Mouse (Mus musculus) hematopoietic stem cell, adult 5-6 weeks (primary cell): ENCODE data around the gene Nagpa. TPM values are rescaled to one million over a fixed set of nuclear protein-coding genes. Genes with fewer than 3 reads are reported as not detected.
A peak's percentile ranks its signal among the peaks of the same experiment; 100 is the strongest.
"Not testable (repeated sequence)": the region's sequence is repeated elsewhere in the genome, so short reads cannot be mapped to it uniquely, and the experiment has no call there.

Source experiments
- ATAC-seq, 2 experiments: fragments of 125-278 bp in 1 of 2; replicated peaks in 1 of 2; 2 replicates each; pipeline ENCODE4 v1.8.0; 2016 to 2017; ENCODE audit warnings: inconsistent platforms in 2 of 2, mild to moderate bottlenecking in 2 of 2, moderate number of reproducible peaks in 2 of 2, low read depth in 1 of 2, moderate TSS enrichment in 1 of 2; ENCODE audit not compliant: low FRiP score in 2 of 2, poor library complexity in 2 of 2, severe bottlenecking in 2 of 2, insufficient read depth in 1 of 2, low TSS enrichment in 1 of 2
- total RNA-seq: library from RNA; stranded (forward); fragments of 172-1452, 232-1000 nt; gene quantifications from 2 replicates; pipeline ENCODE4 v1.2.3, GENCODE M21; 2017

The Nagpa gene
- total RNA-seq, result 25.4 and 37.1 TPM in 2 replicates

DNA sequence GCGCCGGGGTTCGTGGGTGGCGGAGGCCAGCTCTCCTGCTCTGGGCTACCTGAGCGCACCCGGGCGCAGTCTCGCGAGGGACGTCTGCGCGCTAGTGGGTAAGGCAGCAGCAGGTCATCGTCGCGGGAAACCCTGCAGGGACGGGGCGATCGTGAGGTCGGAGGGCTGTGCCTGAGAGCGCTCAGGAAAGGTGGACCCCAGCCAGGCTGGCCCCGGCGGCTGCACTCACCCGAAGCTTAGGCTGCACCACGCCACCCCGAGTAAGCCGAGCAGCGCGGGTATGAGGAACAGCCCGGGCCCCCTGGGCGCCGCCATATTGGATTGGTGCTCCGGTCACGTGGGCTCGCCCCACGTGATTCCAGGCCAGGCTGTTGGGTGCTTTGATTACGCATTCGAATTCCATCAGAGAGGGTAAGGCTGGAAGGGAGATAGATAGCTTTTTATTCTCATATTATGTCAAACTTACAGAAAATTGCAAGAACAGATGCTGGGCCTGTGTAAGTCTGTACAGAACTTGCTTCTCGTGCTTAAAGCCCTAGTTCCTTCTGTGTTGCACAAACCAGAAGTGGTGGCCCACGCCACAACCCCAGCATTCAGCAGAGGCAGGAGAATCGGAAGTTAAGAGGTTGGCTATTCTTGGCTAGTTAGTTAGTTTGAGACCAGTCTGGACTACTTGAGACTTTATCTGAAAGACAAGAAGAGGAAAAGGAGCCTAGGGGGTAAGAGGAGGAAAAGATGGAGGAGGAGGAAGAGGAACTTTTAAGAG lies at the start of gene Nagpa:
TSS of gene Nagpa (minus strand) at position 345 of the 766 bp plus-strand sequence.
- peak; percentile 77 to 80 for ATAC-seq

- no peak for ATAC-seq
Observed at GRCm38 (mm10) chr16:5252260-5252659, 48.4 kb upstream of the Nagpa start.

- no peak for ATAC-seq
Observed at GRCm38 (mm10) chr16:5250891-5251290, 47.1 kb upstream of the Nagpa start.

GRCm38 (mm10) chr16:5244411-5244810 lies 40.6 kb upstream of the Nagpa start:
- ATAC-seq, result peak; percentile 80

GRCm38 (mm10) chr16:5242882-5243281 lies 39.1 kb upstream of the Nagpa start:
- ATAC-seq, result no peak

GRCm38 (mm10) chr16:5242355-5242754 lies 38.5 kb upstream of the Nagpa start:
- no peak for ATAC-seq

DNA sequence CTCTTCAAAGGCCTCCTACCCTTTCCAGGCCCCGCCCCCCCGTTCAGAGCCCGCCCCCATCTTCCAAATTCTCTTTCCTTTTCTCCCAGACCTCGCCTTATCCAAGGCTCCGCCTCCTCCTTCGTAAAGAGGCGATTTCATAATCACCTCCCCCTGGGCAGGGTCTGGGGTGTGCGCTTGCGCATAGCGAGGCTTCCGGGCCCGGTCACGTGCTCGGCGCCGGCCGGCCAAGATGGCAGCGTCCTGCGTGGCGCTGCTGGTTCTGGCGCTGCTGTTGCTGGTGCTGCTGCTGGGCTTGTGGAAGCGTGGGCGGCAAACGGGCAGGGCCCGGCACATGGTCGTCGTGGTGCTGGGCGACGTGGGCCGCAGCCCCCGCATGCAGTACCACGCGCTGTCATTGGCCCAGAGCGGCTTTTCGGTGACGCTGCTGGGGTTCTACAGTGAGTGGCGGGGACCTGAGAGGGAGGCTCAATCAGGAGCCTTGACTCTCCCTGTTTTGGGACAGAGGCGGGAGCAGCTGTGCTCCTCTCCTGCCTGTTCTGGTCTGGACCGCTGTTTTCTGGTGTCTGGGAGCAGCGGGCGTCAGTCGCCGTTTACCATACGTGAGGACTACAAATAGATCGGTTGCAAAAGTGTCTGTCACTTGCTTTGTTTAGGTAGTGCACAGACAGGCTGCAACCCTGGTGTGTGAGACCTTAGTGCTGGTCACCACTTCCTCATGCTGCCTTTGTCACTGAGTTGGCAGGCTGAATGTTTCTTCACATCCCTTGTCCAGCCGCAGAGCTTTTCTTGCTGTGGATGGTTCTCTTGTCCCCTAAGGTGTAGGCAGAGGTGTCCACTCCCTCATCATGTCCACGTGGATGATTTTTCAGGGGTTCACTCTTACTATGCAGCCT lies 29.9 kb upstream of the Nagpa start, which contains the start of gene Alg1:
TSS of gene Alg1 (plus strand) at position 204 of the 896 bp plus-strand sequence.
- ATAC-seq, result peak; percentile 89 to 93

GRCm38 (mm10) chr16:5232982-5233381 lies 29.2 kb upstream of the Nagpa start:
- no peak for ATAC-seq

DNA sequence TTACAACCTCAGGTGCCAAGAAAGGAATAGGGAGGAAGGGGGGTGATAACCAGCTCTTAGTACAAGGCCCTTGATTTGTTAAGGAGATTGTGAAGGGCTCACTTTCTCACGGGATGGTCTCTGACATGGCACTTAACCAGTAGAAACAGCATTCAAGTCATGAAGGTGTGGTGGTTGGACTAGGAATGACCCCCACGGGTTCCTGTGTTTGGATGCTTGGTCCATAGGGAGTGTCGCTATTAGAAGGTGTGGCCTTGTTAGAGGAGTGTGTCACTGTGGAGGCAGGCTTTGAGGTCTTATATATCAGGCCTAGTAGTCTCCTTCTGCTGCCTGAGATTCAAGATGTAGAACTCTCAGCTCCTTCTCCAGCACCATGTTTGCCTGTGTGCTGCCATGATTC lies 24.3 kb upstream of the Nagpa start:
- not testable (repeated sequence) for ATAC-seq

GRCm38 (mm10) chr16:5227501-5227900 lies 23.7 kb upstream of the Nagpa start:
- not testable (repeated sequence) for ATAC-seq

GRCm38 (mm10) chr16:5226534-5226933 lies 22.7 kb upstream of the Nagpa start:
- not testable (repeated sequence) for ATAC-seq

DNA sequence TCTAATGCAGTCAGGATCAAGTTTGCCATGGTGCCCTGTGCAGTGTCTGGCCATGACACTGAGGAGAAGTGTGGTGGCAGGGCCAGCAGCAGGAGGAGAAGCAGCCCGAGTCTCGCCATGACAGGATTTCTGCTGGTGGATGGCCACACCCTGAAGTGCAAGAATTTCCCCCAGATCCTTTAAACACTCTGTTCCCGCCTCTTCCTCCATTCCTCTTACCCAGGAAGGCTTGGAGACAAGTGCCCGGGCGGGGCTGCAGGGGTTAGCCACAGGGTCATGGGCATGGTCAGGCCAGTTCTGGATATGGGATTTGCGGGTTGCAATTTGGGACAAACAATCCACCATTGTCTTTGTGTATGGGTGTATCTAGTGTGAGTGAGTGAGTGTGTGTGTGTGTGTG lies 18.3 kb upstream of the Nagpa start, which contains the start of gene AU021092:
TSS of gene AU021092 (minus strand) at position 160 of the 400 bp plus-strand sequence.
- ATAC-seq, result no peak

DNA sequence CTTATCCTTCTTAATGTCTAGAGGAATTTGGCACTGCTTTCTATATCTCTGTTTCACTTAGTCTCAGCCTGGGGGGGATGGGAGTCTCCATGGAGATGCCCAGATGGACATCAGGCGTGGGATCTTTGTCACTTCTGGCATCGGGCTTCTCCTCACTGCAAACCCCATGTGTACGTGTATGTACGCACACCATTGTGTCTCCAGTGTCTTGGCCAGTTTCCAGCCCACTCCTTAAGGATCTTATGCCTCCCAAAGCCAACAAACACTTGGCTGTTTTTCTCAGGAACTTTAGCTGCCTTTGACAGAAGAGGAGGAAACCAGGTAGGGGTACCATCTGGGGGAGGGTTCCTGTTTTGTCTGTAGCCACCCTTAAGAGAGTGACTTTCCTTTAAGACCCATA lies 17.6 kb upstream of the Nagpa start:
- ATAC-seq, result no peak

DNA sequence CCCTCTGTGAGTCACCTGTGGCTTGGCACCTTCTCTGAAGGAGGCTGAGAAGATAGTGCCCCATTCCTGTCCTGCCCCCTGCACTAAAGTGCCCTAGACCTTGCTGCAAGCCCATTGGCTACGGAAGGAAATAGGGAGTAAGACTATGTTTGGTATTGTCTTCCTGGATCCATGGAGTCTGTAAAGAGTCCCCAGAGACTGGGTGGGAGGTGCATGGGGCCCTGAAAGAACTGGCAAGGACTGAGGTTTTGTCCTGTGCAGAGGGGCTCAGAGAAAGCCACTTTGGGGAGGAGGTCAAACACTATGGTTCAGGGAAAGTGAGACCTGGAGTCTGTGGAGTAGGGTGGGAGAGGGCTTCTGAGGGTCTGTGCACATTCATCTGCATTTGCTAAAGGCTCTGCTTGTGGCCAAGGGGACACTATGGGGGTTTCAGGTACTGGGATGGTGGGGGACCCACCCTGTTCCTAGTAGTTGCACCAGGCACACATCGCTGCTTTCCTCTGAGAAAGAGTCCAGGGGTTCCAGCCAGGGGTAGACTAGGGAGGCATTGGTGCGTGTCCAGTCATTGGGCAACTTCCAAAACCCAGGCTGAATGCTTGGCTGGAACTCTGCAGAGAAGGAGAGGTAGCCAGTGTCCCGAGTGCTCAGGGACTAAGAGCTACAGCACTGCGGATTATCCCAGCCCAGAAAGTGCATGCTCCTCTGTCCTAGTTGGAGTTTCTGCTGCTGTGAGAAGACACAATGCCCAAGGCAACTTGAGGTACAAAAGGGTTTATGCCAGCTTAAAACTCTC lies 13.7 kb upstream of the Nagpa start:
- ATAC-seq, result no peak

DNA sequence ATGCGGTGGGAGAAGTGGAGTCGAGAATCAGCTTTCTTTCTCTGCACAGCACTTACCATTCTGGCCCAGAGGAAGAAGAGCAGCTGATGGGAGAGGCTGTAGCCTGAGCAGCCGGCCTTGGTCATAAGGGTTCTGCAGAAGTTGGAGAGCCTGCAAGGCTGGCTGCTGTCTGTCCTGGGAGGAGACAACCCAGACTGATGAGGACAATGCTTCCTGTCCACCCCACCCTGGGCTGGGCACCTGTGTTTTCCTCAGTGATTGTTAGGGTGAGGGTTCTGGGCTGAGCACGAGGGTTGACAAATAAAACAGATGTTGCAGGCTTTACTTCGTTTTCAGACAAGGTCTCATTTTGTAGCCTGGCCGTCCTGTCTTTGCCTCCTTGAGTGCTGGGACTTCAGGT lies 12.9 kb upstream of the Nagpa start:
- ATAC-seq, result no peak

DNA sequence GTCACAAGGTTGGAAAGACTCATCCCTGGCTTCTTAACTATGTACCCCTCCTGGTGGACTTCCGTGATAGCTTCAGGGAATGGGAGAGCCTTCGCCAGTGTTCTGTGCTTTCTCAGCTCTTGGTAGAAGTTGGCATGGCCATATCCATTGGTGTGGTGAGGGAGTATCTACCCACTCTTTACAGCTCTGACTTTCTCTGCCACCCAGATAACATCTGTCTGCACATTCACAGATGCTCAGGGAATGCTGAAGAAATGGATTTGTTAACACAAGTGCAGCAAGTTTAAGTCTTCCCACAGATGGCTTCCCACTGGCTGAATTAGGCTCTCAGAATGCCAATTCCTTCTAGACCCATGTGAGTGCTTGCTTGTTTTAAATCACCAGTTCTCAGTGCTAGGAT lies 10.3 kb upstream of the Nagpa start:
- ATAC-seq, result no peak

GRCm38 (mm10) chr16:5212150-5212549 lies 8.3 kb upstream of the Nagpa start:
- ATAC-seq, result no peak
